Mouse (Mus musculus): ENCODE data around the gene Nav3.

DNA sequence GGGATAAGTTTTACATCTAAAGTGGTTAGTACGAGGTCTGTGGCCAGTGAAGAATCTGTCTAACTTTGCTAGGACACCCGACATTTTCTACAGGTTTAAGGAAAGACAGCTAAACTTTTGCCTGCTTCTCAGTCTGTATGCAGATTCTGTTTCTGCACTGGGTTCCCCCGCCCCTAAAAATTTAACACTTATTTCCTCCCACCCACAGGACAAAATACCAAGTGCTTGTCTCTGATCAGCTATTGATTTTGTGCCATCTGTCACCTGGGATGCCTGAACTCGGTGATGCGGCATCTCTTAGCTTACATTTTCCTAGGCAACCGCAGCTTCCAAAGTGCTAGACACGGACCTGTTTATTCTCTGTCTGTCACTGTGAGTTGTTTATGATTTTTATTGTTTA lies 814.2 kb downstream of the Nav3 start:
- no peak for TF ChIP-seq CTCF (IDR thresholded peaks at IDR 0.05 in 2 of 3, conservative IDR thresholded peaks at IDR 0.05 in 1 of 3; ENCODE audit: control insufficient read depth in 1 of 3, insufficient read depth in 1 of 3, low read depth in 2 of 3, low read length in 3 of 3, poor library complexity in 1 of 3, severe bottlenecking in 1 of 3)
- TF ChIP-seq CHD2 (IDR thresholded peaks at IDR 0.05; ENCODE audit: low read length): no peak
- TF ChIP-seq ZC3H11A (IDR thresholded peaks at IDR 0.05; ENCODE audit: low read depth, low read length): no peak
- no peak for TF ChIP-seq ZKSCAN1 (IDR thresholded peaks at IDR 0.05; ENCODE audit: low read depth, low read length)
- no peak for TF ChIP-seq NELFE (IDR thresholded peaks at IDR 0.05; ENCODE audit: low read depth, low read length)

All from MEL (cell line).